Mouse (Mus musculus) thymus, adult 18-20 months (tissue): Measurements from ENCODE around the gene Ccdc51.
A peak's percentile ranks its signal among the peaks of the same experiment; 100 is the strongest.

Experiments
- DNase-seq, 2 experiments: peaks; one replicate each; pipeline ENCODE4 v3.0.0; 2022; ENCODE audit warnings: mixed read lengths in 2 of 2

Ccdc51 gene

DNA sequence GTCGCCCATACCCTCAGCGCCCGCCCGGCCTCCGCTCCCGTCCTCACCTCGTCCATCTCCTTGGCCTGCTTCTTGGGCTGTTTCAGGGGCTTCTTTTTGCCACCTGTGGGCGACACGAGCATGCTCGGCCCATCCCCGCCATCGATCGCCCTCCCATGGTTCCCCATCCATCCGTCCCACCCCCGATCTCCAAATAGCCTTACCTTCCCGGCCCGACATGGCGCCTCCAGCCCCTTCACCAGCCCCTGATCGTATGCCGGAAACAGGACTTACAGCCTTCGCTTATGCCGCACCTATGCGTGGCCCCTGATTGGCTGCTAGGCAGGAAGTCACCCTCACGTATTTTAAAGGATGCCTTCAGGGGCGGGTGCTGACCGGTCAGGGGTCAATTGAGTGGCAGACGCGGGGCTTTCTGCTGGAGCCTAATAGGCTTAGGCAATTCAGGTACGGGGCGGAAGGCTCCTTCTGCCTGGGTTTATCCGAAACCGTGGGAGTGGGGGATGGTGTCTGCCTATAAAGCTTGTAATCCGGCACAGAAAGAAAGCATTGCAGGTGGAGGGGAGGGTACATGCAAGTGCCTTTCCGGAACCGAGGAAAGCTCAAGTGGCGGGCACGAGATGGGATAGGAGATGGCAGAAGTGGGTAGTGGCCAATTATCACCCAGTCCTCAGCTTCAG is at the start of gene Ccdc51, which contains the start of gene Tma7:
Gene Ccdc51 (plus strand): TSS at position 370 of the 677 bp plus-strand sequence.
Gene Tma7 (minus strand): TSS at position 464 of the 677 bp plus-strand sequence.
- DNase-seq: peak; percentile 77 to 85

DNA sequence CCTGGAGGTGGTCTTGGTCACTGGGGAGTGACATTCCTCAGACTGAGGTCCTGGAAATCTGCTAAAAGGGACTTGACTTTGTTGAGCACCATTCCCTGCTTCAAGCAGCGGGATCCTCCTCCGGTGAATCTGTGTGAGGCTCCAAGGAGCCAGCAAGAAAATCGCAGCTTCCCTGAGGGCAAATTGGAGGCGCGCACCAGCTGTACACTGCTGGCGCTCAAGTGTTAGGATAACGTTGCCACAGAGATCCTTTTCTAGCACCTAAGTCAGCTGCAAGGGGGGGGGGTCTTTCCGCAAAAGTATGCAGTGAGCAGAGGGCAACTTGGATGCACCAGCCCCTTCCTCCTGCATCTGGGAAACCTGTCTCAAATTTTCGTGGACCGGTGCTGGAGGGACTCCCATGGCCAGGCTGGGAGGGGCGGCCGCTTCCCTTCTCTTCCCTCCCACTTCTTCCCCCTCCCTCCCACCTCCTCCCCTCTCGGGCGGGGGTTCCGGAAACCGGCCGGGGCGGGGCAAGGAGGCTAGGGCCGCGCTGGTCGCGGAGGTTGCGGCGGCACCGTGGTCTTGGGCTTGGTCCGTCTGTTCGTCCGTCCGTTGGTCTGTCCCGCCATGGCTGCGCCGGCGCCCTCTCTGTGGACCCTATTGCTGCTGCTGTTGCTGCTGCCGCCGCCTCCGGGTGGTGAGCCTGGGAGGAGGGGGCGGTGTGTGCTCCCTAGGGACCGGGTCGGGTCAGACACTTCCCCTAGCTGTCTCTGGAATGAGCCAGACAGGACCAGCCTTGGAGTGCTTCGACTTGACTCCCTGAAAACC is 44.0 kb upstream of the Ccdc51 start, which contains the start of gene Shisa5:
Gene Shisa5 (plus strand): TSS at position 480 of the 810 bp plus-strand sequence.
- peak; percentile 62 to 64 for DNase-seq

DNA sequence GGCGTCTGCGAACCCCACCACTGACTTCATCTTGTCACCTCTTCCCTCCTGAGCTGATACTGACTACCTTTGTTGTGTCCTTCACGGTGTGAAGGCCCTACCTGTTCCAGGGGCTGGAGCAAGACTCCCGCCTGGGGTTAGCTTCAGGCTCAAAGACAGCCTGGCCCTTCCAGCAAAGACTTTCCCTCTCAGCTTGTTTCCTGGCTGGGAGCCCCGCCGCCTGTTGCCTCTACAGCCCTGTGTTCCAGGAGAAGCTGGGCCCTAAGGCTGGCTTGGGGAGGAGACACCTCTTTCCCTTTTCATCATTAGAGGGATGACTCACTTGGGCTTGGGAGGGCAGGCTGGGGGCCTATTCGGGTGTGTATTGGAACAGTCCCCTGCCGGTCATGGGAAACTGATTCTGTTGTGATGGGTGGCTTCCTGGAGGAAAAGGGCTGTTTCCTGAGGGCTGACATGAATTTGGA is 43.4 kb upstream of the Ccdc51 start:
- DNase-seq: no peak

DNA sequence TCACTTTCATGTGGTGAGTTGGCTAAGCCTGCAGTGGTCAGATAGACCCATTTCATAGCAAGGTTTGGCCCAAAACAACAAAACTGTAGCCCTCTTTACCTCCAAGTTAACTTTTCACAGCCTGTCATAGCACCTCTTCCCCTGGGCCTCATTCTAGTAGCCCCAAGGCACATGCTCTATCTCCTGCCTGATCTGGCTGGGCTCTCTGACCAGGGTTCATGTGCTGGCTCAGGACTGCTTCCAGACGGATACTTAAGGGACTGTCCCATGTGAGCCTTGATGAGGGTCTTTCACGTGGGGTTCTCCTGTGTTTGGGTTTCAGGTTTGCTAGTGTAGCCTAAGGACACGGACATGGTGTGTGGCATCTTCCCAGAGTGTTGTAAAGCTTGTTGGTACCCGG is 42.6 kb upstream of the Ccdc51 start:
- DNase-seq: no peak

DNA sequence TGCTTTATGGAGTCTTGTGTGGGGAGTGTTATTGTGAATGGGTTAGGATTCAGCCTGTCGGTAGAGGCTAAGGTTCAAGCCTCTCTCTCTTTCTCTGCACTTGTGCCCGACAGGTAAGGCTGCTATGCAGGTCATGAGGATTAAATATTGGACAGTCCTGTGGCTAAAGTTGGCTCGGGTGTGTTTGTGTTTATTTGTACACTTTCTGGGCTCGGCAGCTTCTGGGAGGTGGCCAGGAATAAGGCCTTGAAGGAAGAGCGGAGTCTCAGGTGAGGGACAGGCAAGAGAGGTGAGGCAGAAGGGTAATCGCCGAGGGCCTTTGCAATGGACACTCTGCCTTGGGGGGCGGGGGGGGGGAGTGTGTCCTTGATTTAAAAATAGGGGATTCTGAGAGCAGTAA is 42.1 kb upstream of the Ccdc51 start:
- no peak for DNase-seq

DNA sequence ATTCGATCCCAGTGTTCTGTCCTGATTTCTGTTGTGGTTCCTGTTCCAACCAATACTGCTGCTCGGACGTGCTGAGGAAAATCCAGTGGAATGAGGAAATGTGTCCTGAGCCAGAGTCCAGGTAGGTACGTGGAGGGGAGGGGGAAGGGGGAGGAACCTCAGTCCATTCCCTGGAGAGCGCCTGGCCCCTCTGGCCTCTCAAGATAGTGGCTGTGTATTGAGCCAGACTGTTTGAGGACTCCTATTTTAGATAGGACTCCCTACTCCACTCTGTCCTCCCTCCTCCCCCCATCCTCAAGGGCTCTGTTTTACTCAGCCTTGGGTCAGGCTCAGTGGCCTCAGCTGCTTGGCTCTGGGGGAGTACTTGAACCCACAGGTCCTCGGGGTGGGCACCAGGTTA is 41.4 kb upstream of the Ccdc51 start:
- DNase-seq: no peak

DNA sequence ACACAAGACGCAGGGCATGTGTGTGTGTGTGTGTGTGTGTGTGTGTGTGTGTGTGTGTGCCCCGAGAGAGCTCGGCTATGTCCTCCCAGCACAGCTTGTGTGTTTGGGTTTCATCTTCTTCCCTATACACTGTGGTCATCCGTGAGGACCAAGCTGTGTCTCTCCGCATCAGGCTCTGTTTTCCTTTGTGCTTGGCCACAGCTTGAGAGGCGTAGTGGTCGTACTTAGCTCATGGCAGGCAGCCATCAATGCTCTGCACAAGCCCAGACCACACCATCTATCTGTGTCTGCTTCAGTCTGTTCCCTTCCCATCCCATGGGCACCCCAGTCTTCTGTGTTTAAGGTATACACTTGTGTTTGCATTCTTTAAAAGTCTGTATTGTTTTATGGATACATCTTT is 40.9 kb upstream of the Ccdc51 start:
- DNase-seq: no peak

DNA sequence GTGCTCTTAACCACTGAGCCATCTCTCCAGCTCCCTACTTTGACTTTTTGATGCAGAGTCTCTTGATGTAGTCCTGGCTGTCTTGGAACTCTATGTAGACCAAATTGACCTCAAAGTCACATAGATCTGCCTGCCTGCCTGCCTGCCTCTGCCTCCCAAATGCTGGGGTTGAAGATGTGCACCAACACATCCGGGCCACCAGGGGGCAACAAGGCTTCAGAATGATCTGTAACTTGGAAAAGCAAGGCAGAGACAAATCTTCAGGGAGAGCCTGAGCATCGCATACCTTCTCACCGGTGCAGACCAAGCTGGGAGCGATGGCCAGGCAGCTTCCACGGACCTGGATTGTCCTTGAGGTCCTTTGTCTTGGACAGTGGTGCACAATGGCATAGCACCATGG is 36.0 kb upstream of the Ccdc51 start:
- peak; percentile 62 to 70 for DNase-seq

DNA sequence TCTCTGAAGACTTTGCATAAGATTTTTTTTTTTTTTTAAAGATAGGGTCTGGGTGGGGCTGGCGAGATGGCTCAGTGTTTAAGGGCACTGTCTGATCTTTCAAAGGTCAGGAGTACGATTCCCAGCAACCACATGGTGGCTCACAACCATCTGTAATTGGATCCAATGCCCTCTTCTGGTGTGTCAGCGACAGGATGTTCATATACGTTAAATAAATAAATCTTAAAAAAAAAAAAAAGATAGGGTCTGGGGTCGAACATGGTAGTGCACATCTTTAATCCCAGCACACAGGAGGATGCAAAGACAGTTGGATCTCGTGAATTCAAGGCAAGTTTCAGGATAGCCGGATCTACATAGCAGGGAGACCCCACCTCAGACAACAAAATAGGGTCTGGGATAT is 33.0 kb upstream of the Ccdc51 start:
- DNase-seq: no peak

DNA sequence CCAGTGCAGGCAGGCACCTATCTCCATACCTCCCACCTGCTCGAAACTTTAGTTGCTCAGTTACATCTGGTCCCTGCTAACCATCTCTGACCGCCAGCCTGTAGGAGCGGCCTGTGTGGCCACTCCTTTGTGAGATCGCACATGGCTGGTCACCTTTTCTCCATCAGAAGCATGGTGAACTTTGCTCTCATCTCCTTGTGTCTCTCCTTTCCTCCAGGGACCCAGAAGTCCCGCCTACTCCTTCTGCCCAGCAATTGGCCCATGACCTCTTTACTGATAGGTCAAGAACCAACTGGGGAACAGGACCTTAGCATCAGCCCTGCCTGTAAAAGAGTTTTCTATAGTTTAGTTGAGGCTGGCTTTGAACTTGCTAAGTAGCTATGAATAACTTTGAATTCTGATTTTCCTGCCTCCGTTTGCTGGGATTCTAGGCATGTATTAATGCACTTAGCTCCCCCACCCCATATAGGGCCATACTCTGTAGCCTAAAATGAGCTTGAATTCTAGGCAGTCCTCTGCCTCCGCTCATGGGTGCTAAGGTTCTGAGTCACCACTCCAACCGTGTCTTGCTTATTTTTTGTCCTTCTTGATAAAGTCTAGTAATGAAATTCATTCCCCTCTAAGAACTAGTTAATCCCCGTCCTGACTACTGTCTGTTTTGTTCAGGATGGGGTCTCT is 32.2 kb upstream of the Ccdc51 start:
- no peak for DNase-seq

DNA sequence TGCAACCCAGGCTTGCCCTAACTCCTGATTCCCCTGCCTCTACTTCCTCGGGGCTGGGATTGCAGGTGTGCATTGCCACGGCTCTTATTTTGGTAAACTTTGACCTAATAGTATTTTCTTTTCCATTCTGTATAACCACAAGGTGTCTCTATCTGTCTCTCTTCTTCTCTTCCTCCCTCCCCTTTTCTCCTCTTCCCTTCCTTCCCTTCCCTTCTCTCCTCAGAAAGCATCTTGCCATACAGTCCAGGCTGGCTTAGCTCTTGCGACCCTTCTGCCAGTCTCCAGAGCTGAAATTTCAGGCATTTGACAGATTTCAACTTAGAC is 31.7 kb upstream of the Ccdc51 start:
- DNase-seq: no peak

DNA sequence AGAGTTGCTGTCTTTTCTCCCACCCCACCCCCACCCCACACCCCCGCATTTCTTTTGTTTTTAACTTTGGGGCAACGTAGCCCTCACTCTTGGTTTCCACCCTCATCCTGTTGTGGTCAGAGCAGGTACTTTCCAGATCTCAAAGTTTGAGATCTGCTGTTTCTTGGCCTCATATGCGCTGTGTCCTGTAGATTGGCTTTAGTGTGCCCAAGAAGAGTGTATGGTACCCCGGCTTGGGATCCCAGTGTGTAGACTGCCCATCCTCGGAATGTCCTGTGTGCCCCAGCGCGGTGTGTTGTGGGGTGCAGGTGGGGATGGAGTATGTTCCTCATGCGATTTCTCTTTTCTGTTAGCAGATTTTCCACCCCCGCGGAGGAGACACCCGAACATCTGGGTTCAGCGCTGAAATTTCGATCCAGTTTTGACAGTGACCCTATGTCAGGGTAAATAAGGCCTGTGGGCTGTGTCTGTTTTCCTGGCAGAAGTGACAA is 31.2 kb upstream of the Ccdc51 start:
- DNase-seq: peak in 1 of 2 experiments; percentile 44

DNA sequence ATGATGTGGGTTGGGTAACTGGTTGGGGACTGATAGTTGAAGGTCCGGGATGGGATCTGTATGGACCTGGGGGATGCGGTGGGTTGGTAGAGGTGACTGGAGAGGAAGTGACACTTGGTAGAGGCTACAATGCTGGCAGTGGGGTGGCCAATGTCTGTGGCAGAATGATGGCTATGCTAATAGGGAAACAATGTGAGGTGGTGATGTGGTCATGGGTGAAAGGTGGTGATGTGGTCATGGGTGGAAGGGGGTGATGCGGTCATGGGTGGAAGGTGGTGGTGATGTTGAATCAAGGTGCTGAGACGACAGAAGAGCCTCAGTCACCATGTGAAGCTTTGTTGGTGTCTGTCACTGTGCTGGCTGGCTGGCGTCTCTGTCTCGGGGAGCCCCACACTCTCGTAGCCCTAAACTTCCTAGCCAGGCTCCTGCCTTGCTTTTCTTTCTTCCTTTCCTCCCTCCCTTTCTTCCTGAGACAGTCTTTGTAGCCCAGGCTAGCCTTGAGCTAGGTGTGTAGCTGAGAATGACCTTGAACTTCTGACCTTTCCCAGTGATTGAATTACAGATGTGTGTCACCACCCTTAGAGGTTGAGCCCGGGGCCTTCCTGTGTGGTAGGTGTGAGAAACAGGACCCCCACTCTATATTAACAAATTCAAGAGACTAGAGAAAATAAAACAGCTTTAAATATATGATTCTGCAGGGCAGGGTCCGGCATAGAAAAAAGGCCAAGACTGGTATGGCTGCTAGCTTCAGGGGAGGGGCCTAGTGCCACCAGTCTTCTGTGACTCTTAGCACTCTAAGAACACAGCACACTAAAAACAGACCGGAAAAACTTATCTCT is 30.4 kb upstream of the Ccdc51 start:
- peak in 1 of 2 experiments; percentile 30 for DNase-seq

DNA sequence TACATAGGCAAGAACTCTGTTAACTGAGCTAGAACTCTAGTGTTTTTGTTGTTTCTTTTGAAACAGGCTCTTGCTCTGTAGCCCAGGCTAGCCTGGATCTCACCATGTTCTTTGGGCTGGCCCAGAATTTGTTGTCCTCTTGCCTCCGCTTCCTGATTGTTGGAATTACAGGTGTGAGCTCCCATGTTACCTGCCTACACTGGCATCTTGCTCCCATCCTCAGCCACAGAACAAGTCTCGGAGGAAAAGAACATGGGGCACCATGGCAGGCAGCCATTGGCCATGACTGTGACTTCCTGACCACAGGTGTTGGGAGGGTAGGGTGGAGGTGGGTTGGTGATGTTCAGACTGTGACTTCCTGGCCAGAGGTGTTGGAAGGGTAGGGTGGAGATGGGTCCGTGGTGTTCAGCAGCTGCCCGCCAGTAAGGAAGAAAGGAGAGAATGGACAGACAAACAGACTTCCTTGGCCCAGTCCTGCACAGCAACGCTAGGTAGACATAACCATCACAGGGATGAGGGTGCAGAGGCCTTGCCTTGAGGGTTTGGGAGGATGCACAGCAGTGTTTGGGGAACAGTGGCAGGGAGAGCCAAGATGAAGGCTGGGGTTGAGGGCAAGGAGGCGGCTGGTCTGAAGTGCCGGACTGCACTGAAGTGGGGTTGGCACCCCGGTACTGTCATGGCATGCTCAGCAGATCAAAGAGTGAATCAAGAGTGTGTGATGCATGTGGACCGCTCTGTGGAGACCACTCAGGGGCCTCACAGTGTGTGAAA is 29.6 kb upstream of the Ccdc51 start:
- peak in 1 of 2 experiments; percentile 50 for DNase-seq

DNA sequence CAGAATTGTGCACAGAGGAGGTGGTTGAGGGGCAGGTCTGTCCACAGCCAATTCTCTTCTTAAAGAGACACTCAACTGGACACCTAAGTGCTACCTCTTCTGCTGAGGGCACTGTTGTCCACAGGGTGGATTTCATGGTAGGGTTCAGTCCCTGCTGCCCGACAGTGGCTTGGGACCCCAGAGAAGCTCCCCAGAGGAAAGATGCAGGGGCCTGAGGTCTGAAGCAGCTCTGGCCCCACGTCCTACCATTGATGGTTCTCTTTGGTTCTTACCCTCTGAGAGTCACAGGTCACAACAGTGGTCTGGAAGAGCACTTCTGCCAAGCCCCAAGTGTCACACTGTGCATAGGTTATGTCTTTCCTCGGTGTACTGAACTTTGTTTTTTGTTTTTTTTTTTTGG is 28.9 kb upstream of the Ccdc51 start:
- DNase-seq: no peak

DNA sequence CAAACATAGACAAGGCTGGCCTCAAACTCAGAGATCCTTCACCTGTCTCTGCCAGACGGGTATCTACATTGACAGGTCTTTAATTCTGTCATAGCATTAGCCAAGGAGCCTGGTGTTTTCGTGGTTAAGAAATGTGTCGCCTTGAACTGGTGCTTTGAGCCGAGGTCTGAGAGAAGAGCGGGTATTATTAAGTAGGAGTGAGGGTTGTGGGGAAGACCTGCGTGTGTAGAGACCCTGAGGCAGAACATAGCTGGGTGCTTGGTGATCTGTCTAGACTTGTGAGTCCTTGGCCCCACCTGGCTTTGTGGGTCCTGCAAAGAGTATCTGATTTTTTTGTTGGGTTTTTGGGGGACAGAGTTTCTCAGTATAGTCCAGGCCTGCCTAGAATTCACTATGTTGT is 28.4 kb upstream of the Ccdc51 start:
- DNase-seq: no peak

DNA sequence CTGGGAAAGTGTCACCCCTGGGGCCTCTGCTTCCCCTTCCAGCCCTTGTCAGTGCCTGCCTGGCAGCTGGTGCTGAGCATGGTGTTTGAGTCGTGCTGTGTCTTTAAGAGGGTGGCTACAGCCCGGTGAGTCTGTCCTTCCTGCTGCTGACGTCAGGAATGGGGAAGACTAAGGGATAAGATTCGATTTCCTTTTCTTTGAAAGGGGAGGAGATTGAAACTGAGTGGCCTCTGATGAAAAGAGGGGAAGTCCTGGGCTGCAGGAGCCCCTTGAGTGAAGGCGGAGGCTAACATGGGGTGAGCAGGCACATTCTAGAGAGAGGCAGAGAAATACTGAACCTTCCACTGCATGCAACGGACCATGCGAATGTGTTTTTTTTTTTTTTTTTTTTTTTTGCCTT is 27.6 kb upstream of the Ccdc51 start:
- DNase-seq: peak; percentile 46 to 69

DNA sequence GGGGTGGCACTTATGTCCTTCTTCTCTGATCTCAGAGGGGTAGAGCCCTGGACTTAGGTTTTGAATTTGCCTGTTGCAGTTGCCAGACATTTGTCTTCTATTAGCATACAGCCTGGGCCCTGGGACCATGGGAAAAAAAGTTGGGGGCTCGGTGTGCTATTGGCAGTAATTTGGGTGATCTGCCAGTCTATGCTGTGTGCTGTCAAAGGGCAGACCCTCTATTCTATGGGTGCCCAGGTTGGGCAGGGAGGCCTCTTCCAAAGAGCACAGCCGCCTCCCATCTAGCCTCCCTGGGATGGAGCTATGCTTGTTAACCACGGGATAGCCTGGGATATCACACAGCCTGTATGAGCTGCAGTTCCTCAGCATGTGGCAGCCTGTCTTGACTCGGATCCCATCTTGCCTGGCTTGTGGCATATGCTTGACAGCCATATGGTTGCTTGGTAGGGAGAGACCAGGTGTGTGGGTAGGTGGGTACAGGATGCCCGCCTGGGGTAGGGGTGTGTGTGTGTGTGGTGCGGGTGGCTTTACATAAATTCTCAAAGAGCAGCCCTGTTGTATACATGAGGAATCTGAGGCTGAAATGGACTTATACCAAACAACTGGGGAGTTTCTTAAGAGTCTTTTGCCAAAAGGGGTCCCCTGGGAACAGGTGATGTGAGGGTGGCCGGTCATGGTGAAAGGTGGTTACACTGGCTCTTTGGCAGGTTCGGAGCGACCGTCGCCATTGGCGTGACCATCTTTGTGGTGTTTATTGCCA is 26.8 kb upstream of the Ccdc51 start:
- no peak for DNase-seq

DNA sequence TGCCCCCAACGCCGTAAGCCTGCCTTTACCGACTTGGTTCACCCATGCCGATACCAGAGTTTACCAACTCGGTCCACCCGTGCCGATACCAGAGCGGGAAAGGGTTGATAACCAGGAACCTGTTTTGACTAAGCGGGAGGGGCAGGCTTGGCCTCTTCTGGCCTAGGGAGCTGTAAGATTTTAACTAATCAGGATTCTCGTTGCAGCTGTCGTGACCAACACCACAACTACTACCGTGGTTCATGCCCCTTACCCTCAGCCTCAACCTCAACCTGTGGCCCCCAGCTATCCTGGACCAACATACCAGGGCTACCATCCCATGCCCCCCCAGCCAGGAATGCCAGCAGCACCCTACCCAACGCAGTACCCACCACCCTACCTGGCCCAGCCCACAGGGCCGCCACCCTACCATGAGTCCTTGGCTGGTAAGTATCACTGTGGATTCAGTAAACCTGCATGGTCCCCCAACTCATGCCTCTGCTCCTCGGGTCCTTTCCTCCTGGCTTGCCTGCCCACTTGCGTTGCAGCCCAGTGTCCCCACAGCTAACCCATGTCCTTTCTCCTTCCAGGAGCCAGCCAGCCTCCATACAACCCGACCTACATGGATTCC is 26.1 kb upstream of the Ccdc51 start:
- DNase-seq: no peak

DNA sequence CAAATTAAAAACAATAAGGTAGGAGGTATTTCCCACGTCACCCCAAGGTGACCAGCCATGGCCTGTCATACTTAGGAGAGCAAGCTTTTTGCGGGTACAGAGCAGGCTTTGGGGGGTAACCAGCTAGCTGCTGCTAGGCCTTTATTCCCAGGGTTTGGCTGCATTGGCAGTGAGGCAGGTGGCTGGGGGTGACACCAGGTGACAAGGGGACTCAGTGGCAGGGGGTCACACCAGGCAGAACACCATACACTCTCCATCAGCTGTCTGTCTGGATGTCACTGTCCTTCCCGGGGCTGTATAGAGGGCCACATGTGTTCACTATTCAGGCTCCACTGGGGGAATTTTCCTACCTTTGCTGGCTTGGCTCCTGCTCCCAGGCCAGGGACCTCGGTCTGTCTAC is 25.4 kb upstream of the Ccdc51 start:
- DNase-seq: no peak
